Mouse (Mus musculus) kidney, postnatal 0 days (tissue): Measurements from ENCODE around the gene Kdm1a. TPM values are rescaled to one million over a fixed set of nuclear protein-coding genes. Genes with fewer than 3 reads are reported as not detected.
A peak's percentile ranks its signal among the peaks of the same experiment; 100 is the strongest.

Source experiments
- ATAC-seq: fragments of 200-750 bp; cut with Nextera tagmentation; replicated peaks from 2 replicates; pipeline ENCODE4 v1.8.0; 2017; ENCODE audit warnings: low read depth, moderate number of reproducible peaks, moderate TSS enrichment, moderate library complexity; ENCODE audit not compliant: low FRiP score
- DNase-seq: peaks from one replicate; pipeline ENCODE4 v3.0.0-alpha.2; 2016; ENCODE audit warnings: low spot score
- H3K27ac ChIP-seq: fragments of 300-500 bp; sonication (generic); 2 replicates; pipeline ENCODE4 v1.5.1; 2014; ENCODE audit warnings: mild to moderate bottlenecking
- H3K27me3 ChIP-seq: fragments of 300-500 bp; sonication (generic); 2 replicates; pipeline ENCODE4 v1.6.1; 2014; ENCODE audit warnings: low read length, mixed read lengths; ENCODE audit not compliant: insufficient read depth
- H3K36me3 ChIP-seq: fragments of 300-500 bp; sonication (generic); 2 replicates; pipeline ENCODE4 v1.6.1; 2014; ENCODE audit warnings: low read length, mixed read lengths; ENCODE audit not compliant: insufficient read depth
- H3K4me1 ChIP-seq: fragments of 300-500 bp; sonication (generic); replicated peaks from 2 replicates; pipeline ENCODE4 v1.6.1; 2014; ENCODE audit warnings: antibody characterized with exemption, low read length, mixed read lengths; ENCODE audit not compliant: insufficient read depth
- H3K4me2 ChIP-seq: fragments of 300-500 bp; sonication (generic); 2 replicates; pipeline ENCODE4 v1.6.1; 2014; ENCODE audit warnings: mild to moderate bottlenecking, low read length, moderate library complexity, mixed read lengths
- H3K4me3 ChIP-seq: fragments of 300-500 bp; sonication (generic); replicated peaks from 2 replicates; pipeline ENCODE4 v1.5.1; 2014; ENCODE audit warnings: low read depth, low read length
- H3K9ac ChIP-seq: fragments of 300-500 bp; sonication (generic); 2 replicates; pipeline ENCODE4 v1.6.1; 2014; ENCODE audit warnings: low read depth, low read length
- H3K9me3 ChIP-seq: fragments of 300-500 bp; sonication (generic); replicated peaks from 2 replicates; pipeline ENCODE4 v1.6.1; 2016; ENCODE audit warnings: low read length, inconsistent platforms, mixed read lengths
- CTCF ChIP-seq: IDR thresholded peaks from 2 replicates; pipeline ENCODE4 v1.5.1; 2016; ENCODE audit warnings: antibody characterized with exemption, low read depth, mild to moderate bottlenecking, moderate library complexity
- WGBS: fragments of 180-500 bp; shearing (Covaris S2); extraction: QIAGEN DNeasy Blood & Tissue Kit; methylation state at CpG from one replicate; pipeline ENCODE4 v1.1.7; 2014; 5-methylcytosine and 5-hydroxymethylcytosine counted together
- polyA plus RNA-seq: library from polyadenylated mRNA; unstranded; fragments of >200 nt; fragmentation: Nextera tagmentation; extraction: Ambion mirVana; gene quantifications from 2 replicates; pipeline ENCODE4 v1.2.1, GENCODE M21; 2015

The Kdm1a gene
- 28.8 TPM in 2 replicates for polyA plus RNA-seq

- H3K27me3 ChIP-seq = no peaks in the 10 kb centered on the region
- peak within 1 kb of the TSS; percentile 97 for H3K4me3 ChIP-seq
- ATAC-seq (peak; percentile 83), DNase-seq (peak; percentile 94)
- H3K4me2 ChIP-seq = peak within 1 kb of the TSS; percentile 56
- peak; percentile 91 for TF ChIP-seq CTCF
- H3K9ac ChIP-seq = peak within 1 kb of the TSS; percentile 99
- H3K27ac ChIP-seq = peak within 1 kb of the TSS; percentile 91
- 0% methylated on average over 38 of the region's 45 CpGs for WGBS
- no peaks in the 10 kb centered on the region for H3K9me3 ChIP-seq
- no peaks in the 10 kb centered on the region for H3K36me3 ChIP-seq
- peaks cover 6% of the 10 kb centered on the region for H3K4me1 ChIP-seq
These were observed at the start of gene Kdm1a for GRCm38 (mm10) chr4:136602568-136602967. TSS of gene Kdm1a (minus strand) at chr4:136602723.

- no peaks in the 10 kb centered on the region for H3K36me3 ChIP-seq
- H3K4me3 ChIP-seq = no peak overlapping the region
- no peak overlapping the region for H3K9ac ChIP-seq
- DNase-seq (no peak), ATAC-seq (no peak)
- no peak overlapping the region for H3K27ac ChIP-seq
- TF ChIP-seq CTCF = no peak
- no peaks in the 10 kb centered on the region for H3K27me3 ChIP-seq
- 0 out of 2 replicates have a peak, but pooled peaks cover 5% of the 10 kb centered on the region for H3K4me1 ChIP-seq
- H3K4me2 ChIP-seq = no peak overlapping the region
- 83% methylated on average over 13 of the region's 13 CpGs for WGBS
- no peaks in the 10 kb centered on the region for H3K9me3 ChIP-seq
These were observed 49.5 kb upstream of the Kdm1a start for GRCm38 (mm10) chr4:136651882-136652527.

- 64% methylated on average over 3 of the region's 3 CpGs for WGBS
- Histone ChIP-seq H3K9ac (no peak overlapping the region), H3K4me2 (no peak overlapping the region), H3K36me3 (no peaks in the 10 kb centered on the region), H3K4me3 (no peak overlapping the region), H3K27ac (no peak overlapping the region), H3K4me1 (0 out of 2 replicates have a peak, but pooled peaks cover 5% of the 10 kb centered on the region), H3K27me3 (no peaks in the 10 kb centered on the region), H3K9me3 (no peaks in the 10 kb centered on the region)
- DNase-seq = peak; percentile 82
- ATAC-seq = no peak
- TF ChIP-seq CTCF = peak; percentile 84
These were observed 48.9 kb upstream of the Kdm1a start for GRCm38 (mm10) chr4:136651357-136651811.

GRCm38 (mm10) chr4:136650261-136650660, 47.7 kb upstream of the Kdm1a start:
- WGBS = 51% methylated on average over 8 of the region's 8 CpGs
- Histone ChIP-seq H3K27ac (no peak overlapping the region), H3K4me2 (no peak overlapping the region)

GRCm38 (mm10) chr4:136649480-136650196, 47.1 kb upstream of the Kdm1a start:
- H3K9me3 ChIP-seq = no peaks in the 10 kb centered on the region
- no peak overlapping the region for H3K9ac ChIP-seq
- WGBS = 25% methylated on average over 13 of the region's 13 CpGs
- no peak for TF ChIP-seq CTCF
- H3K4me3 ChIP-seq = no peak overlapping the region
- peak overlapping the region; percentile 24 for H3K4me2 ChIP-seq
- no peaks in the 10 kb centered on the region for H3K36me3 ChIP-seq
- no peaks in the 10 kb centered on the region for H3K27me3 ChIP-seq
- ATAC-seq (peak; percentile 5; the same call in 1 of the 2 replicates), DNase-seq (peak; percentile 65)
- 0 out of 2 replicates have a peak, but pooled peaks cover 5% of the 10 kb centered on the region for H3K4me1 ChIP-seq
- H3K27ac ChIP-seq = no peak overlapping the region

More at GRCm38 (mm10) chr4:136650261-136650660, 47.7 kb upstream of the Kdm1a start:
- DNase-seq (peak; percentile 27), ATAC-seq (no peak)
- H3K27me3 ChIP-seq = no peaks in the 10 kb centered on the region
- TF ChIP-seq CTCF = no peak
- H3K9me3 ChIP-seq = no peaks in the 10 kb centered on the region
- H3K9ac ChIP-seq = no peak overlapping the region
- 0 out of 2 replicates have a peak, but pooled peaks cover 5% of the 10 kb centered on the region for H3K4me1 ChIP-seq
- no peaks in the 10 kb centered on the region for H3K36me3 ChIP-seq
- H3K4me3 ChIP-seq = no peak overlapping the region

- ATAC-seq = peak; percentile 53; the same call in 1 of the 2 replicates
- Histone ChIP-seq H3K9ac (no peak overlapping the region), H3K4me2 (peak overlapping the region; percentile 24), H3K4me1 (0 out of 2 replicates have a peak, but pooled peaks cover 5% of the 10 kb centered on the region), H3K4me3 (no peak overlapping the region), H3K27ac (no peak overlapping the region), H3K27me3 (no peaks in the 10 kb centered on the region), H3K36me3 (no peaks in the 10 kb centered on the region), H3K9me3 (no peaks in the 10 kb centered on the region)
- peak; percentile 87 for DNase-seq
- TF ChIP-seq CTCF = peak; percentile 96
- WGBS = 4% methylated on average over 11 of the region's 11 CpGs
These were observed 46.5 kb upstream of the Kdm1a start for GRCm38 (mm10) chr4:136648922-136649479.
